Mouse (Mus musculus) bone marrow, adult 2 months (tissue): Measurements from ENCODE around the gene Wfdc5.

ENCODE experiments used
- CTCF ChIP-seq: fragments of 200-500 bp; IDR thresholded peaks from 2 replicates; pipeline ENCODE4 v1.5.1; 2011; ENCODE audit warnings: low read length, control low read depth; ENCODE audit not compliant: control insufficient read depth, insufficient read depth
- POLR2A ChIP-seq: fragments of 200-500 bp; IDR thresholded peaks from 2 replicates; pipeline ENCODE4 v1.6.1; 2011; ENCODE audit warnings: low read depth, mild to moderate bottlenecking, control low read depth, low read length, borderline replicate concordance; ENCODE audit not compliant: control insufficient read depth

DNA sequence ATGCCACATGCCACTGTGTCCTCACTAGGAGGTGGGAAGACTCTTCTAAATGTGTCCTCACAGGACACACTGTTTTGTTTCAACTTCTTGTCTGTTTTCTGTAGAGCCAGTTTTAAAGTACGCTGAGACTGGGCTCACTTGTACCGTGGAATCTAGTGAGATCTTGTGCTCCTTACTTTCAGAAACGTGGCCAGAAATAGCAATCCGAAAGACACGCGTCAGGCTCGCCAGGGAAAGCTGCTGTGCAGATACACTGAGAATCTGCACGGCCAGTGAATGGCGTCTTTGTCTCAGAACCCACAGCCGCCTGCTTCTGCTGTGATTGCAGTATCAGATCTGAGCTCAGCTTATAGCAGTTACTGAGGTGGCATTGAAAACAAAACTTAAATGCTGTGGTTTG lies 40.5 kb downstream of the Wfdc5 start:
- TF ChIP-seq CTCF (no peak), POLR2A (no peak)
